Mouse (Mus musculus) neural tube, embryonic 11.5 days (tissue): Measurements from ENCODE around the gene Ttc29. TPM values are rescaled to one million over a fixed set of nuclear protein-coding genes. Genes with fewer than 3 reads are reported as not detected.

Experiments
- ATAC-seq: fragments of 200-750 bp; cut with Nextera tagmentation; 2 replicates; pipeline ENCODE4 v1.8.0; 2017; ENCODE audit warnings: moderate number of reproducible peaks, mild to moderate bottlenecking, moderate TSS enrichment, moderate library complexity; ENCODE audit not compliant: insufficient read depth, low FRiP score, low TSS enrichment
- DNase-seq: peaks from one replicate; pipeline ENCODE4 v3.0.0-alpha.2; 2015; ENCODE audit warnings: low spot score
- H3K27ac ChIP-seq: fragments of 300-500 bp; sonication (generic); 2 replicates; pipeline ENCODE4 v1.5.1; 2014; ENCODE audit warnings: low read depth, mild to moderate bottlenecking, low read length
- H3K27me3 ChIP-seq: fragments of 300-500 bp; sonication (generic); 2 replicates; pipeline ENCODE4 v1.6.1; 2014; ENCODE audit warnings: mild to moderate bottlenecking, low read length, mixed read lengths; ENCODE audit not compliant: control insufficient read depth, insufficient read depth
- H3K36me3 ChIP-seq: fragments of 300-500 bp; sonication (generic); 2 replicates; pipeline ENCODE4 v1.6.1; 2014; ENCODE audit warnings: mild to moderate bottlenecking, low read length, moderate library complexity, mixed read lengths; ENCODE audit not compliant: control insufficient read depth, insufficient read depth
- H3K4me1 ChIP-seq: fragments of 300-500 bp; sonication (generic); 2 replicates; pipeline ENCODE4 v1.6.1; 2014; ENCODE audit warnings: low read length, mixed read lengths; ENCODE audit not compliant: control insufficient read depth, insufficient read depth
- H3K4me2 ChIP-seq: fragments of 300-500 bp; sonication (generic); 2 replicates; pipeline ENCODE4 v1.6.1; 2014; ENCODE audit warnings: low read depth, mild to moderate bottlenecking, moderate library complexity
- H3K4me3 ChIP-seq: fragments of 300-500 bp; sonication (generic); 2 replicates; pipeline ENCODE4 v1.5.1; 2014; ENCODE audit warnings: low read depth, low read length
- H3K9ac ChIP-seq: fragments of 300-500 bp; sonication (generic); 2 replicates; pipeline ENCODE4 v1.6.1; 2014; ENCODE audit warnings: mild to moderate bottlenecking, low read length
- H3K9me3 ChIP-seq: fragments of 300-500 bp; sonication (generic); 2 replicates; pipeline ENCODE4 v1.6.1; 2016; ENCODE audit warnings: low read length; ENCODE audit not compliant: control insufficient read depth
- WGBS: fragments of 180-500 bp; shearing (Covaris S2); extraction: QIAGEN DNeasy Blood & Tissue Kit; methylation state at CpG from one replicate; pipeline ENCODE4 v1.1.7; 2014; 5-methylcytosine and 5-hydroxymethylcytosine counted together
- polyA plus RNA-seq: library from polyadenylated mRNA; unstranded; fragments of >200 nt; fragmentation: Nextera tagmentation; extraction: Ambion mirVana; gene quantifications from 2 replicates; pipeline ENCODE4 v1.2.1, GENCODE M21; 2014

Gene Ttc29
- polyA plus RNA-seq, 1 experiment from 2014 or later, result not detected

DNA sequence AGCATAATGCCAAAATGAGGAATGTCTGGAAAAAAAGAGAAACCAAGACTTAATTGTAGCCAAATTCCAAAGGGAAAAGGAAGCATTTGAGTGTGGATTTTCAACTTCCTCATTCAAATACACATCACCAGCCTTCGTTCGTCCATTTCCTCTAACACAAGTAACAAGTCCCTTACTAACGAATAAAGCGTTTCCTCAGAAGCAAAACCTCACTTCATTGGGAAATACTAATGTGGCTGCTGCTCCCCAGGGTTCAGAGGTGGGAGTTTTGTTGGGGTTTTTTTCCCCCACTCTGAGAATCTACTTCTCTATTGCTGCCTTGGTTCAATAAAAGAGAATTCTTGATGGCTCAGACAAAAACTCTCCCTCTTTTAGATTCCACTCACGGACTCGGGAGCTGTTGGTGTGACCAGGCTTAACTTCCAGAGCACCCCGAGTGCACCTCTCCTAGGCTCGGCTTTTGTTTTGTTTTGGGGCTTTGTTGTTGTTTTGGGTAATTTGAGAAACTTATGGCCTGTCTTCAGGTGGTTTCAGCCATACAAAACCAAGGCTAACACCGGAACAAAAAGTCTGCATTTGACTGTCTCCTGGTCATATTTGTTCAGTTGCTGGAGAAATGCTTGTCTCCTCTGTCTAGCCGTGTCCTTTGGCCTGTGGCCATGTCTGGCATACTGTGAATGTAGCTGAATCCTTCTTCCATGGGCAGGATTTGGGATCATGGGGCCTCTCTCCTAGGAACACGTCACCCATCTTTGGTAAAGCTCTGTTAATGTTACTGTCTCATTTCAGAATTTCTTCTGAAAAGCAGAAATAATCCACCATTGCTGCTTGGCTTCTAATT lies 127.8 kb downstream of the Ttc29 start:
- Histone ChIP-seq H3K4me3 (no peak overlapping the region), H3K27me3 (no peaks in the 10 kb centered on the region), H3K36me3 (no peaks in the 10 kb centered on the region), H3K9ac (no peak overlapping the region), H3K4me2 (no peak overlapping the region), H3K9me3 (no peaks in the 10 kb centered on the region), H3K27ac (no peak overlapping the region), H3K4me1 (no peaks in the 10 kb centered on the region)
- 70% methylated on average over 11 of the region's 11 CpGs for WGBS
- DNase-seq (no peak), ATAC-seq (no peak)

- H3K9ac ChIP-seq, result no peak overlapping the region
- no peak for ATAC-seq
- no peaks in the 10 kb centered on the region for H3K27me3 ChIP-seq
- no peaks in the 10 kb centered on the region for H3K36me3 ChIP-seq
- no peak overlapping the region for H3K4me3 ChIP-seq
- no peak overlapping the region for H3K4me2 ChIP-seq
- DNase-seq, result no peak
- H3K4me1 ChIP-seq, result no peaks in the 10 kb centered on the region
- no peaks in the 10 kb centered on the region for H3K9me3 ChIP-seq
- H3K27ac ChIP-seq, result no peak overlapping the region
- 86% methylated on average over 4 of the region's 4 CpGs for WGBS
Measured at GRCm38 (mm10) chr8:78342151-78342550, 129.1 kb downstream of the Ttc29 start.

GRCm38 (mm10) chr8:78344006-78344405 lies 130.9 kb downstream of the Ttc29 start:
- WGBS, result 52% methylated on average over 2 of the region's 2 CpGs
- Histone ChIP-seq H3K9me3 (no peaks in the 10 kb centered on the region), H3K9ac (no peak overlapping the region), H3K4me2 (no peak overlapping the region), H3K27ac (no peak overlapping the region), H3K4me1 (no peaks in the 10 kb centered on the region), H3K4me3 (no peak overlapping the region), H3K27me3 (no peaks in the 10 kb centered on the region), H3K36me3 (no peaks in the 10 kb centered on the region)
- DNase-seq, result no peak
- no peak for ATAC-seq

DNA sequence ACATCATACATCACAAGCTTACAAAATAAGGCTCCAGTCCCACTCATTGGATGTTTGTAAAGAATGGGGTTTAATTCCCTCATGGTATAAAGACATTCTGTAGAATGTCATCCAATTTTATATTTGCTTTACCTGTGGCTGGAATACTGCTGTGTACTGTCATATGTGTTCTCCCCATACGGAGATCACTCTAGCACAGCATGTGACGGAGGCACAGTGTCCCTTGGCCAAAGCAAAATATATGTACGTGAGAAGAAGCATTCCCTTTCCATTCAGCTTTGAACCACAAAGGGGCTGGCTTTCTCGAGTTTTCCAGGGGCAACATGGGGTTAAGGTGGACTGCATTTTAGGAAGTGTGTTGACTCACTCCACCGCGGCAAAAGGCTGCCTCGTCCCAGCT lies 132.6 kb downstream of the Ttc29 start:
- H3K27ac ChIP-seq, result no peak overlapping the region
- H3K9ac ChIP-seq, result no peak overlapping the region
- H3K4me1 ChIP-seq, result no peaks in the 10 kb centered on the region
- no peaks in the 10 kb centered on the region for H3K36me3 ChIP-seq
- H3K9me3 ChIP-seq, result no peaks in the 10 kb centered on the region
- no peaks in the 10 kb centered on the region for H3K27me3 ChIP-seq
- no peak overlapping the region for H3K4me2 ChIP-seq
- DNase-seq, result no peak
- WGBS, result 38% methylated on average over 7 of the region's 7 CpGs
- ATAC-seq, result no peak
- H3K4me3 ChIP-seq, result no peak overlapping the region

DNA sequence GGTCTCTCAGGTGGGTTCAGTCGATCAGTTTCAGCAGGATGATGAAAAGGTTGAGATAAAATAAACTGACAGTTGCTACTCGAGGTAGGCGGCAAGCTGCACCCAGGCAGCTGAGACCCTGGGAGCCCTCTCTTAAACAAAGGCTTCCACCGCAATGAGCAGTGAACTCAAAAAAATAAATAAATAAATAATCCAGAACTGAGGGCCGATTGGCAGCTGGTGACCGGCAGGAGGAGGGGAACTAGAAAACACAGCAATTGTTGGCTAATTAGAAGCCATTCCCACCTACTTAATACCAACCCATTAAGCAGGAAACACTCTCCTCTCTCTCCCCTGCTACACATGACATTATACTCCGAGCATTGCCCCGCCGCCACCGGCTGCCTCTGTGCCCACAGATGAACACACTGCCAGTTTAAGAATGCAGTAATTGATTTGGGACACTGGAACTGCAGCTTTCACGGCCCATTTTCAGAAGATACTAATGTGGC lies 133.1 kb downstream of the Ttc29 start:
- no peaks in the 10 kb centered on the region for H3K36me3 ChIP-seq
- H3K9ac ChIP-seq, result no peak overlapping the region
- no peak overlapping the region for H3K4me3 ChIP-seq
- 16% methylated on average over 11 of the region's 11 CpGs for whole genome bisulfite sequencing
- no peaks in the 10 kb centered on the region for H3K9me3 ChIP-seq
- no peak overlapping the region for H3K27ac ChIP-seq
- H3K27me3 ChIP-seq, result no peaks in the 10 kb centered on the region
- no peaks in the 10 kb centered on the region for H3K4me1 ChIP-seq
- H3K4me2 ChIP-seq, result no peak overlapping the region
- DNase-seq (peak; percentile 19), ATAC-seq (peak; percentile 79)

DNA sequence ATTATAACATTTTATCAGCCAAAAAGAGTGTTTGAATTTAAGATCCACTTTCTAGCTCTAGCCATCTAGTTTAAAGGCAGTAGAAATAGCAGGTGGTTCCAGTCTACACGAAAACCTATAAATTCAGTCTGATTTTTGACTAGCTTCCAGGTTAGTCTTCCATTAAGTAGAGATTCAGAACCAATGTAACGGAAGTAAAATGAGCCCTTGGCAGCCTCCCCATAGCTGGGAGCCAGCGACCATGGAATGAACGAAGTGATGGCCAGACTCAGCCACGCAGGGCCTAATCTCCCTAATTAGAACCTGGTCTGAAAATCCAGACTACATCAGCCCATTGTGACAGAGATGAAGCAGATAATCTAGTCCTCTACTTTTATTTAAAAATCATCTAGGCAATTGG lies 140.8 kb downstream of the Ttc29 start:
- ATAC-seq, result no peak
- DNase-seq, result no peak
- no peaks in the 10 kb centered on the region for H3K9me3 ChIP-seq
- no peak overlapping the region for H3K9ac ChIP-seq
- H3K4me1 ChIP-seq, result no peaks in the 10 kb centered on the region
- H3K27ac ChIP-seq, result no peak overlapping the region
- H3K4me2 ChIP-seq, result no peak overlapping the region
- WGBS, result 88% methylated on average over 5 of the region's 5 CpGs
- H3K4me3 ChIP-seq, result no peak overlapping the region
- no peaks in the 10 kb centered on the region for H3K27me3 ChIP-seq
- H3K36me3 ChIP-seq, result no peaks in the 10 kb centered on the region

- DNase-seq, result no peak
- 90% methylated on average over 5 of the region's 5 CpGs for WGBS
- no peak overlapping the region for H3K27ac ChIP-seq
- no peaks in the 10 kb centered on the region for H3K9me3 ChIP-seq
- no peaks in the 10 kb centered on the region for H3K27me3 ChIP-seq
- ATAC-seq, result no peak
- no peak overlapping the region for H3K4me2 ChIP-seq
- H3K4me1 ChIP-seq, result no peaks in the 10 kb centered on the region
- H3K36me3 ChIP-seq, result no peaks in the 10 kb centered on the region
- H3K4me3 ChIP-seq, result no peak overlapping the region
- no peak overlapping the region for H3K9ac ChIP-seq
Measured at GRCm38 (mm10) chr8:78354801-78355200, 141.7 kb downstream of the Ttc29 start.

DNA sequence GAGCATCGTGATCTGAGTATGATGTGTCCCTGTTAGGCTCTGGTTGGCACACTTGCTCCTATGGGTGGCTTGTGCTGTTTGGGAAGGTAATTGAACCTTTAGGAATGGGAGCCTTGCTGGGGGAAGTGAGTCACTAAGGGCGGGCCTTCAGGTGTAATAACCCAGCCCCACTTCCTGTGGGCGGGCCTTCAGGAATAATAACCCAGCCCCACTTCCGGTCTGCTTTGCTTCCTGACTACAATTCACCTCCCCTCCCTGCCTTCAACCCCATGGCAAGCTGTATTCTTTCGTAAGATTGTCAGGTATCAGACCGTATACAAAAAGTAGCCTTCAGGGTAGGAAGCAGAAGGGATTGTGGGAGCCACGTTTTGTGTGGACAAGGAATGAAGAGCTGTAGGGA lies 177.7 kb downstream of the Ttc29 start:
- WGBS, result 94% methylated on average over 7 of the region's 7 CpGs
- Histone ChIP-seq H3K27ac (no peak overlapping the region), H3K4me3 (no peak overlapping the region), H3K27me3 (no peaks in the 10 kb centered on the region), H3K4me1 (no peaks in the 10 kb centered on the region), H3K9ac (no peak overlapping the region), H3K36me3 (no peaks in the 10 kb centered on the region), H3K4me2 (no peak overlapping the region), H3K9me3 (no peaks in the 10 kb centered on the region)
- no peak for ATAC-seq
- no peak for DNase-seq

DNA sequence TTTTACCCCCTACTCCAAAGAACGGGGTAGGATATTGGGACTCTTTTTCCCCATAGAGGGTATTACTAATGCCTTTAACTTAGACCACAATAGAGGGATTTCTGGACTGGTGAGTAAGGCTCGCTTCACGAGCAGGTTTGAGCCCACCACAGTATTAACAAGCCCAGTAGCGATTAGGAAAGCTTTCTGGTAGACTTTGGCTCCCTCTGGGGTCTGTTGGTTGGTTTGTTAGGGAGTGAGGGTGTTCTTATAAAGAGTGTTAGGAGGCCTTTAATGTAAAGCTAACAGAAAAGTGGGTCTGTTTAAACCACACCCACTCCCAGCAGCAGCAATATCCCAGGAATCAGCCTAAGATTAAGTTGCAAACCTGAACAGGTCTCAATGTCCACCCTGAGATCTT lies 206.2 kb downstream of the Ttc29 start:
- H3K27me3 ChIP-seq, result peaks cover 24% of the 10 kb centered on the region; the same call in 1 of the 2 replicates
- no peaks in the 10 kb centered on the region for H3K36me3 ChIP-seq
- H3K4me2 ChIP-seq, result no peak overlapping the region
- H3K27ac ChIP-seq, result no peak overlapping the region
- no peak overlapping the region for H3K9ac ChIP-seq
- ATAC-seq (no peak), DNase-seq (no peak)
- no peak overlapping the region for H3K4me3 ChIP-seq
- H3K4me1 ChIP-seq, result 0 out of 2 replicates have a peak, but pooled peaks cover 2% of the 10 kb centered on the region
- no peaks in the 10 kb centered on the region for H3K9me3 ChIP-seq
- WGBS, result 28% methylated on average over 4 of the region's 4 CpGs
